Mouse (Mus musculus) cortical plate, adult 2 months (tissue): ENCODE measurements around the gene Fancc.

Source experiments
- CTCF ChIP-seq: fragments of 200-500 bp; IDR thresholded peaks from 2 replicates; pipeline ENCODE4 v1.5.1; 2011; ENCODE audit warnings: mild to moderate bottlenecking, control low read depth, low read length; ENCODE audit not compliant: insufficient read depth; ENCODE audit errors: extremely low read depth
- POLR2A ChIP-seq: fragments of 200-500 bp; IDR thresholded peaks from 2 replicates; pipeline ENCODE4 v1.6.1; 2011; ENCODE audit warnings: mild to moderate bottlenecking, low read length, control low read depth; ENCODE audit not compliant: insufficient read depth; ENCODE audit errors: extremely low read depth

- TF ChIP-seq CTCF = no peak
- no peak for TF ChIP-seq POLR2A
Observed at GRCm38 (mm10) chr13:63452898-63453297, 44.2 kb downstream of the Fancc start.
